In the genomic region with DNA sequence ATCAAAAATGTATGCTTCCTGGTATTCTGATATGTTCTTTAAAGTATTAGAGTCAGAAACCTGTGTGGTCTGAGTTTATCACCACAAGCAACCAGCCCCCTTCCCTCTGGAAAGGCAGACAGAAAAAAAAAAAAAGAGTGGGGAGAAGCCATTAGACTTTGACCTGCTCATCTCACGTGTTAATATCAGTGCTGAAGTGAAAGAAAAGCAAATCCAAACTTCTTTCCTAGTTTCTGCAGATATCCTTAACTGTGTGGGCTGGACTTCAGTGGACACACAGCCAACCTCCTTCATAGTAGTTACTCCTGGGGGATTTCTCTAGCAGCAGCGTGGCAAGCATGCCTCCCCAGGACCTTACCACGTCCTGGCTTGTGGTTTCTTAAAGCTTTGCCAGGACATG, we compare ENCODE assay signal across 23 mouse cellular contexts. TPM values are rescaled to one million over a fixed set of nuclear protein-coding genes. Genes with fewer than 3 reads are reported as not detected.
DNase-seq lines count a peak whose midpoint lies in the region; ATAC-seq and TF ChIP-seq lines count a peak whose summit lies in the region.
"Had no signal": no experiment of that assay in that cellular context is flagged by ENCODE, and none has a peak within 500 bp of the region (broad histone marks: within the 10 kb centered on the region; RNA-seq: fewer than 3 reads in every experiment).

No protein-coding gene starts in this region.

- peak; percentile 37 for DNase-seq in kidney, adult 11 months
- DNase-seq in kidney, adult 18-20 months, result no peak
- no peak for DNase-seq in testis, postnatal 14 days (ENCODE audit: low spot score)
- peak; percentile 36 for DNase-seq in kidney, postnatal 14 days
- DNase-seq in frontal cortex, postnatal 10 days (ENCODE audit: low spot score in 2 of 2), result no peak
- DNase-seq: adrenal gland, postnatal 36 days; B cell, adult 2 months; cerebellum, adult 9-10 months; lung, postnatal 4 days; retina, postnatal 1 day had no signal

- TF ChIP-seq CTCF in testis, adult 2 months (IDR thresholded peaks at IDR 0.05; ENCODE audit: control insufficient read depth, insufficient read depth, insufficient replicate concordance, low read depth, low read length), result no peak

- peak overlapping the region; percentile 32; the same call in 1 of the 2 replicates for H3K27ac ChIP-seq in testis, adult 2 months (ENCODE audit: control insufficient read depth, insufficient read depth, low read depth, low read length)
- H3K27ac ChIP-seq: heart, embryonic 15.5 days; hindbrain, embryonic 15.5 days; limb, embryonic 12.5 days; liver, embryonic 14.5 days; midbrain, embryonic 15.5 days; neural tube, embryonic 12.5 days had no signal

- TF ChIP-seq POLR2A in testis, adult 2 months (IDR thresholded peaks at IDR 0.05; ENCODE audit: control insufficient read depth, low read depth, low read length), result no peak

- H3K36me3 ChIP-seq in testis, adult 2 months (ENCODE audit: control insufficient read depth, insufficient read depth, low read length), result no peaks in the 10 kb centered on the region
- H3K36me3 ChIP-seq: G1E; heart, embryonic 15.5 days; hindbrain, embryonic 15.5 days; limb, embryonic 12.5 days; midbrain, embryonic 15.5 days had no signal

- H3K4me3 ChIP-seq in testis, adult 2 months (ENCODE audit: control insufficient read depth, low read depth, low read length), result no peak overlapping the region
- H3K4me3 ChIP-seq: hindbrain, embryonic 15.5 days; limb, embryonic 12.5 days; midbrain, embryonic 15.5 days; neural tube, embryonic 12.5 days had no signal

- peaks cover 4% of the 10 kb centered on the region for H3K4me1 ChIP-seq in testis, adult 2 months (ENCODE audit: control insufficient read depth, insufficient read depth, low read length)
- H3K4me1 ChIP-seq: hindbrain, embryonic 15.5 days; limb, embryonic 12.5 days; midbrain, embryonic 15.5 days; neural tube, embryonic 12.5 days had no signal

- H3K27me3 ChIP-seq in testis, adult 2 months (ENCODE audit: control insufficient read depth, insufficient read depth, low read length), result no peaks in the 10 kb centered on the region
- H3K27me3 ChIP-seq: CH12.LX; hindbrain, embryonic 15.5 days; limb, embryonic 12.5 days; midbrain, embryonic 15.5 days; neural tube, embryonic 12.5 days; Patski had no signal

- no peak for ATAC-seq in erythroid progenitor cell, adult 5-6 weeks (replicated peaks; ENCODE audit: low FRiP score, poor library complexity, severe bottlenecking)
- ATAC-seq: forebrain, embryonic 14.5 days; midbrain, embryonic 15.5 days had no signal

RNA-seq across cellular contexts. Expression of a gene that starts 34.0 kb away (rescaled TPM):
- polyA plus RNA-seq in testis, adult 2 months (2012; rRNA removed), result 5.1 and 6.1 TPM in 2 replicates
- not detected in 2 replicates for total RNA-seq in erythroid progenitor cell, adult 5-6 weeks (2015; ENCODE audit: low replicate concordance)
- not detected in 2 replicates for total RNA-seq in erythroid progenitor cell, adult 5-6 weeks (2017; ENCODE audit: low replicate concordance)
- total RNA-seq: CH12.LX; hematopoietic stem cell, adult 5-6 weeks had no signal
- polyA plus RNA-seq: G1E had no signal

Comparison
In these comparisons a context has a peak if more than half of its experiments do, and no peak if none do; other contexts are left out.
1. DNase-seq: peak in kidney, adult 11 months (single experiment) and kidney, postnatal 14 days (single experiment); none in kidney, adult 18-20 months (single experiment), testis, postnatal 14 days (single experiment) and frontal cortex, postnatal 10 days (0 of 2).